In the genomic region with DNA sequence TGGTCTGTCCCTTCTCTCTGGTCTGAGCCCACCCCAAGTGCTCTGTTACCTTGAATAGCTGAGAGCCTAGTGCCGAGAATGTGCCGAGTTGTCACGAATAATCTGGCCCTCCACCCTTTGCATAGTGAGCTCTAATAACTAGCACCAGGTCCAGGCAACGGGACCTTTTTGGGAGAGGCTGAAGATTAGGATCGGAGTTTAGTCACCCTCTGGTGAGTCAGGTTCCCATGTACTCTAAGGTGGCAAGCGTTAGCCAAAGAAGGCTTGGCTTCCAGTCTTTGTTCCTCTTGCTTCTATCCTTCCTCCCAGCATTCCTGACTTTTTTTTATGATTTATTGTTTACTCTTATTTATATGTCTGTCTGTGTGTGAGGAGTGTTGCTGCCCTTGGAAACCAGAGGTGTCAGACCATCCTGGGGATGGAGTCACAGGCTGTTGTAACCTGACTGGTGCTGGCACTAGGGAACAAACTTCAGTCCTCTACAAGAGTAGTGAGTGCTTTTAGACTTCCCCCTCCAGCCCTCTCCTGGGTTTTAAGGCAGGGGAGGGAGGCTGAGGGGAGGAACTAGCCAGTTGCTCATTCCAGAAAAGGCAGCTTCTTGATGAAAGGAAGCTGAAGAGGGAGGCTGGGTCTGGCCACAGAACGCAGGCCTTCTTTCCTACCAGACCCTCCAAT, we compare ENCODE assay signal across 31 mouse cellular contexts. TPM values are rescaled to one million over a fixed set of nuclear protein-coding genes. Genes with fewer than 3 reads are reported as not detected.
A peak's percentile ranks its signal among the peaks of the same experiment; 100 is the strongest.
DNase-seq lines count a peak whose midpoint lies in the region; ATAC-seq lines count a peak whose summit lies in the region.
"Had no signal": no experiment of that assay in that cellular context is flagged by ENCODE, and none has a peak within 500 bp of the region (broad histone marks: within the 10 kb centered on the region; RNA-seq: fewer than 3 reads in every experiment).

No protein-coding gene starts in this region.

- 57% methylated on average over 7 of the region's 7 CpGs for WGBS in heart, embryonic 10.5 days
- WGBS in lung, embryonic 16.5 days, result 55% methylated on average over 7 of the region's 7 CpGs

- H3K9me3 ChIP-seq in heart, embryonic 10.5 days, result no peaks in the 10 kb centered on the region
- no peaks in the 10 kb centered on the region for H3K9me3 ChIP-seq in lung, embryonic 16.5 days (ENCODE audit: control insufficient read depth, low read length)
- H3K9me3 ChIP-seq: embryonic facial prominence, embryonic 15.5 days; G1E; heart, embryonic 15.5 days; intestine, embryonic 15.5 days; limb, embryonic 12.5 days; midbrain, embryonic 15.5 days; neural tube, embryonic 13.5 days had no signal

- no peaks in the 10 kb centered on the region for H3K36me3 ChIP-seq in heart, embryonic 10.5 days
- H3K36me3 ChIP-seq in lung, embryonic 16.5 days (ENCODE audit: control insufficient read depth, insufficient read depth, low read length), result no peaks in the 10 kb centered on the region
- H3K36me3 ChIP-seq: embryonic facial prominence, embryonic 15.5 days; G1E; heart, embryonic 15.5 days; intestine, embryonic 15.5 days; limb, embryonic 12.5 days; midbrain, embryonic 15.5 days; neural tube, embryonic 13.5 days had no signal

- peaks cover 17% of the 10 kb centered on the region; the same call in 1 of the 2 replicates for H3K27me3 ChIP-seq in heart, embryonic 10.5 days (ENCODE audit: insufficient read depth, poor library complexity, severe bottlenecking)
- no peaks in the 10 kb centered on the region for H3K27me3 ChIP-seq in lung, embryonic 16.5 days (ENCODE audit: control insufficient read depth, insufficient read depth, low read depth, low read length)
- H3K27me3 ChIP-seq: embryonic facial prominence, embryonic 15.5 days; heart, embryonic 15.5 days; intestine, embryonic 15.5 days; limb, embryonic 12.5 days; midbrain, embryonic 15.5 days; neural tube, embryonic 13.5 days had no signal

- H3K9ac ChIP-seq in lung, embryonic 16.5 days (ENCODE audit: low read length), result no peak overlapping the region
- H3K9ac ChIP-seq: embryonic facial prominence, embryonic 15.5 days; forebrain, postnatal 0 days; heart, embryonic 15.5 days; intestine, embryonic 15.5 days; limb, embryonic 12.5 days; liver, postnatal 0 days; midbrain, embryonic 15.5 days; neural tube, embryonic 13.5 days had no signal

- H3K4me2 ChIP-seq in lung, embryonic 16.5 days (ENCODE audit: low read depth, low read length), result no peak overlapping the region
- H3K4me2 ChIP-seq: embryonic facial prominence, embryonic 15.5 days; heart, embryonic 15.5 days; intestine, embryonic 15.5 days; limb, embryonic 12.5 days; liver, embryonic 11.5 days; midbrain, embryonic 15.5 days; neural tube, embryonic 13.5 days had no signal

- H3K27ac ChIP-seq in heart, embryonic 10.5 days, result no peak overlapping the region
- H3K27ac ChIP-seq in lung, embryonic 16.5 days (ENCODE audit: low read length), result no peak overlapping the region
- H3K27ac ChIP-seq: embryonic facial prominence, embryonic 15.5 days; heart, embryonic 15.5 days; intestine, embryonic 15.5 days; limb, embryonic 12.5 days; midbrain, embryonic 15.5 days; neural tube, embryonic 13.5 days had no signal

- peak; percentile 91 for DNase-seq in heart, adult 11 months
- DNase-seq in heart, embryonic 10.5 days (ENCODE audit: low spot score), result no peak
- DNase-seq in lung, postnatal 14 days, result no peak
- DNase-seq in MN1 (ENCODE audit: low spot score), result peak; percentile 34
- DNase-seq in cerebellum, postnatal 4 days (ENCODE audit: low spot score in 2 of 2), result no peak
- no peak for DNase-seq in cerebellum, adult 8-10 months
- DNase-seq: adrenal gland, adult 8-10 months; B cell, adult 2 months; cerebellum, adult 2 months; cerebellum, postnatal 36 days; forebrain, postnatal 0 days; heart, postnatal 4 days; kidney, adult 9 months; kidney, postnatal 14 days; layer of hippocampus, postnatal 36 days; liver, postnatal 0 days; retina, postnatal 1 day; right cerebral cortex, postnatal 25 days; thymus, postnatal 14 days had no signal

- peaks cover 23% of the 10 kb centered on the region for H3K4me1 ChIP-seq in heart, embryonic 10.5 days
- peaks cover 10% of the 10 kb centered on the region; the same call in 1 of the 2 replicates for H3K4me1 ChIP-seq in lung, embryonic 16.5 days (replicated peaks; ENCODE audit: control insufficient read depth, insufficient read depth, low read length)
- H3K4me1 ChIP-seq: midbrain, embryonic 15.5 days; neural tube, embryonic 13.5 days had no signal

- no peak overlapping the region for H3K4me3 ChIP-seq in heart, embryonic 10.5 days
- no peak overlapping the region for H3K4me3 ChIP-seq in lung, embryonic 16.5 days (ENCODE audit: low read length)
- H3K4me3 ChIP-seq: embryonic facial prominence, embryonic 15.5 days; heart, embryonic 15.5 days; intestine, embryonic 15.5 days; limb, embryonic 12.5 days; midbrain, embryonic 15.5 days; neural tube, embryonic 13.5 days had no signal

- ATAC-seq in lung, embryonic 16.5 days (ENCODE audit: low read depth), result peak; percentile 39
- peak; percentile 64 for ATAC-seq in megakaryocyte, adult 5-6 weeks (ENCODE audit: poor library complexity, severe bottlenecking)
- ATAC-seq: activated CD4-positive, CD25-positive, alpha-beta regulatory T cell, adult 4 months; hindbrain, embryonic 16.5 days; intestine, embryonic 15.5 days; liver, postnatal 0 days; midbrain, embryonic 15.5 days had no signal

RNA-seq across cellular contexts. Expression of gene Snrk, which starts 9.2 kb away (rescaled TPM):
- 39.3 and 54.0 TPM in 2 replicates for polyA plus RNA-seq in heart, embryonic 10.5 days (2016; fragmentation: Nextera tagmentation; extraction: Ambion mirVana)
- polyA plus RNA-seq in lung, embryonic 16.5 days (2015; fragmentation: Nextera tagmentation; extraction: Ambion mirVana), result 93.3 and 96.3 TPM in 2 replicates
- total RNA-seq in megakaryocyte, adult 5-6 weeks (2015), result 56.3 and 63.6 TPM in 2 replicates
- total RNA-seq in megakaryocyte, adult 5-6 weeks (2017), result 76.9 and 85.5 TPM in 2 replicates

Comparison
In these comparisons a context has a peak if more than half of its experiments do, and no peak if none do; other contexts are left out.
1. DNase-seq: peak in heart, adult 11 months (single experiment) and MN1 (single experiment); none in heart, embryonic 10.5 days (single experiment), lung, postnatal 14 days (single experiment), cerebellum, postnatal 4 days (0 of 2) and cerebellum, adult 8-10 months (single experiment).